In genomic region chr11:6581560-6581959, GRCm38 (mm10) we compare ENCODE assay signal across 23 mouse cellular contexts. TPM values are rescaled to one million over a fixed set of nuclear protein-coding genes. Genes with fewer than 3 reads are reported as not detected.
"Had no signal": no experiment of that assay in that cellular context is flagged by ENCODE, and none has a peak within 500 bp of the region (broad histone marks: within the 10 kb centered on the region; RNA-seq: fewer than 3 reads in every experiment).

No protein-coding gene starts in this region.

- DNase-seq: kidney, adult 2 months; kidney, postnatal 14 days; lung, postnatal 14 days; thymus, adult 2 months; thymus, postnatal 25 days had no signal

- H3K4me2 ChIP-seq: kidney, embryonic 15.5 days; liver, embryonic 12.5 days; lung, embryonic 15.5 days; midbrain, embryonic 12.5 days; neural tube, embryonic 15.5 days; stomach, embryonic 15.5 days had no signal

- H3K27ac ChIP-seq: kidney, embryonic 15.5 days; left cerebral cortex, adult 2 months; limb, embryonic 10.5 days; liver, embryonic 12.5 days; lung, embryonic 15.5 days; macrophage; midbrain, embryonic 12.5 days; neural tube, embryonic 15.5 days; stomach, embryonic 15.5 days had no signal

- H3K9ac ChIP-seq: kidney, embryonic 15.5 days; liver, embryonic 12.5 days; lung, embryonic 15.5 days; midbrain, embryonic 12.5 days; neural tube, embryonic 15.5 days; stomach, embryonic 15.5 days had no signal

- H3K4me3 ChIP-seq: kidney, embryonic 15.5 days; left cerebral cortex, adult 2 months; limb, embryonic 10.5 days; liver, embryonic 12.5 days; lung, embryonic 15.5 days; megakaryocyte, embryonic 14.5 days; midbrain, embryonic 12.5 days; neural tube, embryonic 15.5 days; stomach, embryonic 15.5 days had no signal

- H3K9me3 ChIP-seq: kidney, embryonic 15.5 days; limb, embryonic 10.5 days; liver, embryonic 12.5 days; lung, embryonic 15.5 days; megakaryocyte, embryonic 14.5 days; midbrain, embryonic 12.5 days; neural tube, embryonic 15.5 days; stomach, embryonic 15.5 days had no signal

- ATAC-seq: intestine, embryonic 16.5 days; liver, embryonic 12.5 days had no signal

- H3K4me1 ChIP-seq: kidney, embryonic 15.5 days; limb, embryonic 10.5 days; lung, embryonic 15.5 days; stomach, embryonic 15.5 days had no signal

- H3K27me3 ChIP-seq: kidney, embryonic 15.5 days; liver, embryonic 12.5 days; lung, embryonic 15.5 days; megakaryocyte, embryonic 14.5 days; midbrain, embryonic 12.5 days; neural tube, embryonic 15.5 days; stomach, embryonic 15.5 days had no signal

RNA-seq across cellular contexts. Expression of gene Nacad, which starts 24.3 kb away (rescaled TPM):
- polyA plus RNA-seq: macrophage had no signal

RNA-seq across cellular contexts. Expression of gene Wap, which starts 56.9 kb away (rescaled TPM):
- polyA plus RNA-seq: intestine, embryonic 16.5 days; kidney, adult 2 months; kidney, embryonic 15.5 days; large intestine, adult 2 months; limb, embryonic 10.5 days; limb, embryonic 14.5 days; liver, embryonic 12.5 days; liver, embryonic 16.5 days; lung, embryonic 15.5 days; macrophage; midbrain, embryonic 12.5 days; midbrain, postnatal 0 days; neural tube, embryonic 11.5 days; neural tube, embryonic 15.5 days; stomach, embryonic 15.5 days; testis, adult 2 months; urinary bladder, adult 2 months had no signal
